Mouse (Mus musculus) embryo, embryonic 11.5 days (tissue): ENCODE results near the gene Chn2.

Experiments used
- DNase-seq: peaks from one replicate; pipeline ENCODE4 v3.0.0-alpha.2; 2012; ENCODE audit warnings: low read depth, low spot score

Gene Chn2

GRCm38 (mm10) chr6:54279391-54279790 is 240.0 kb downstream of the Chn2 start:
- DNase-seq, result no peak

DNA sequence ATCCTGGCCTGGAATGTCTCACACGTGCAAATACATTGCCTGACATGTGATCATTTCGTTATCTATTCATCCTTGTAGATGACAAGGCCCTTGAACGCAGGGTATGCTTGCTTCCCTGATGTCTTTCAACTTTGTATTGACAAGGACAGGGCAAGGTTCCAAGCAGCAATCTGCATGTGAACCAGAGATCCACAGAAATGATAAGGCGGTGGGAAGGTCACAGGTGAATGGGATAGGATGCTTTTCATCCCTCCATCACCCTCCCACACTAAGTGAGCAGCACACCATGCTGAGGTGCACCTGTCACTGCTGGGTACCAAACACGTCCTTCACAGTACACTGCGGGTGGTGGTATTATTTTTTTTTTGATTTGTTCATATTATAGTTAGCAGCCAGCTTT is 240.9 kb downstream of the Chn2 start:
- no peak for DNase-seq

GRCm38 (mm10) chr6:54283299-54283698 is 243.9 kb downstream of the Chn2 start:
- no peak for DNase-seq

- DNase-seq, result no peak
Observed at GRCm38 (mm10) chr6:54284167-54284711, 244.9 kb downstream of the Chn2 start.

- no peak for DNase-seq
Observed at GRCm38 (mm10) chr6:54286813-54287212, 247.5 kb downstream of the Chn2 start.

DNA sequence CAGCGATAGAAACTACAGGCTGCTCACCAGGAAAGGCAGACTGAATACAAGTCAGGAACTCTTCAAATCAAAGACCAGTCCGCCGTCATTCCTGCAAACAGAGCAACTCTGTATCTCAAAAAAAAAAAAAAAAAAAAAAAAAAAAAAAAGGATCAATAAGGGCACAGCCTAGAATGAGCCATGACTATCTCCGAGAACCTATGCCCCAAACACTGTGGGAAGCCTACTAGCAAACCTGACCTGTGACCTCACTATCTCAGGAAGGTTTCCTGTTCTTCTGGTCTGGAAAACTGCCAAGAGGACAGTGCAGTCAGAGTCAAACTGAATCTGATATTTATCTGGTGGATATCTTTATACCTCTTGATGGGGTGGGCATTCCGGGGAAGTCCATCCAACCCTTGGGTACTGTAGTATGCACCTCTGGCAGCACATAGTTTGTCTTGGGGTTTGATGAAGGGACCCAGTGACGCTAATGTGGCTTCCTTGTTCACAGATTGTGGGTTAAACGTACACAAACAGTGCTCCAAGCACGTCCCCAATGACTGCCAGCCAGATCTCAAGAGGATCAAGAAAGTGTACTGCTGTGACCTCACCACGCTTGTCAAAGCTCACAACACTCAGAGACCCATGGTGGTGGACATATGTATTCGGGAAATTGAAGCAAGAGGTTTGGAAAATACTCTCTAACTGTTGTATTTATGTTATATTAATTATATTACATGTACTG is 250.6 kb downstream of the Chn2 start:
- no peak for DNase-seq

DNA sequence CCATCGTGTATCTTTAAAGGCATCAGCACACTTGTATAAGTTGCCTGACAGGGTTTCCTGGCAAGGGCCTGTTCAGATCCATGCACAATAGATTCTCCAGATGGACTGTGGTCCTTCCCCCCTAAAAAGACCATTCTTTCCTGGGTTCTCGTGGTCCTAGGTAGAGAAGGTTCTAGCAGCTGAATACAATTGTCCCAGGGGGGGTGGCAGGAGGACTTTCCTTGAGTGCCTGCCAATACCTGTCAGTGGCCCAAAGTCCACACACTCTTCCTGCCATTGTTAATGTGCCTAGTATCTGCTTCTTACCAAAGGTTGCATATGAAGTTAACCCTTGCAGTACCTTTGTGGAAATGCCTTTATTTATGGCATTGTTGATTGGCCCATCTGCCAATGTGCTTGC is 257.9 kb downstream of the Chn2 start:
- DNase-seq, result no peak

DNA sequence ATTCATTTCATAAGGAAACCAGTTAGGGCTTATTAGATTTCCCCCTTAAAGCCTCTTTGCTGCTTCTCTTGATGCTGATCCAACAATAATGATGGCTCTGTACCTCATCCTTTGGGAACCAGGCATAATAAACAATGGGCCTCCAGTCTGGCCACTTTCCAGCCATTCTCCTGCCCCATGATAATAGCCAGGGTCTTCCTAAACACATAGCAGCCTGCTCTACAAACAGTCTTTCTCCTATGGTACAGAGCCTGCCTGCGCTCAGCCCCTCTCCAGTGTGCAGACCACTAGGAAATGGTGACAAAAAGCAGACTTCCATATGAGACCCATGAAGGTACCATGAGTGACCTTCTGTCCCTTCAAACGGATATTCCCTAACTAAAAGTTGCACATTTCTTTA is 260.1 kb downstream of the Chn2 start:
- DNase-seq, result no peak

DNA sequence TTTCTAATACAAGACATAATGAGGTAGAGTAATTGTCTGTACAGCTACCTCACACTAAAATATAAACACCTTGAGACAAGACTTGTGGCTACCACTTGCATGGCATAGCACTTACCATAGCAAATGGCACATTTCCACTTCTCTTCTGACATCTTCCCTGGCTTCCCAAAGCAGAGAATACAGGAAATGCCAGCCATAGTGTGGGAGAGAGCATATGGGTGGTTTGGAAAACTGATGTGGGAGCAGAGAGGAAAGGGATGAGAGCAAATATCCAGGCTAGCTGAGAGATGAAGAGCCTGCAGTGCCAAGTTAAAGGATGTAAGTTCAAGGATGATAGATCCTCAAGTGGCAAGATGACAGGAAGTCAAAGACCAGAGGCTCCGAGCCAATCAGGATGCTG is 266.4 kb downstream of the Chn2 start:
- DNase-seq, result no peak

DNA sequence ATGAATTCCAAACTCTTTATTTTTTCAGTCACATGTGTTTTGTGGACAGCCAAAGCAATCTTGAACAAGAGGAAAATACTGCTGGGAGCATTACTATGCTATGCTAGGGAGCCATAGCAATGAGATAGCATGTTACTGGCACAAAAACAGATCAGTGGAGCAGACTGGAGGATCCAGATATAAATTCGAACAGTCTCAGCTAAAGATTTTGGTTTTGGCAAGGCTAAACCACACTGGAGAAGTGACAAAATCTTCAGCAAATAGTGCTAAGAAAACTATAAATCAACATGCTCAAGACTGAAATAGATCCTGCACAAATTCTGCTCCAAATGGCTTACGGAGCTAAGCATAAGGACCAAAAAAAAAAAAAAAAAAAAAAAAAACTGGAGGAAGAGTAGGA is 273.7 kb downstream of the Chn2 start:
- no peak for DNase-seq

GRCm38 (mm10) chr6:54318618-54319017 is 279.3 kb downstream of the Chn2 start:
- no peak for DNase-seq

- no peak for DNase-seq
Observed at GRCm38 (mm10) chr6:54319198-54319597, 279.8 kb downstream of the Chn2 start.

GRCm38 (mm10) chr6:54320236-54320635 is 280.9 kb downstream of the Chn2 start:
- no peak for DNase-seq

- no peak for DNase-seq
Observed at GRCm38 (mm10) chr6:54325246-54325885, 286.0 kb downstream of the Chn2 start, which contains the start of gene Prr15. TSS of gene Prr15 (plus strand) at chr6:54325835.

DNA sequence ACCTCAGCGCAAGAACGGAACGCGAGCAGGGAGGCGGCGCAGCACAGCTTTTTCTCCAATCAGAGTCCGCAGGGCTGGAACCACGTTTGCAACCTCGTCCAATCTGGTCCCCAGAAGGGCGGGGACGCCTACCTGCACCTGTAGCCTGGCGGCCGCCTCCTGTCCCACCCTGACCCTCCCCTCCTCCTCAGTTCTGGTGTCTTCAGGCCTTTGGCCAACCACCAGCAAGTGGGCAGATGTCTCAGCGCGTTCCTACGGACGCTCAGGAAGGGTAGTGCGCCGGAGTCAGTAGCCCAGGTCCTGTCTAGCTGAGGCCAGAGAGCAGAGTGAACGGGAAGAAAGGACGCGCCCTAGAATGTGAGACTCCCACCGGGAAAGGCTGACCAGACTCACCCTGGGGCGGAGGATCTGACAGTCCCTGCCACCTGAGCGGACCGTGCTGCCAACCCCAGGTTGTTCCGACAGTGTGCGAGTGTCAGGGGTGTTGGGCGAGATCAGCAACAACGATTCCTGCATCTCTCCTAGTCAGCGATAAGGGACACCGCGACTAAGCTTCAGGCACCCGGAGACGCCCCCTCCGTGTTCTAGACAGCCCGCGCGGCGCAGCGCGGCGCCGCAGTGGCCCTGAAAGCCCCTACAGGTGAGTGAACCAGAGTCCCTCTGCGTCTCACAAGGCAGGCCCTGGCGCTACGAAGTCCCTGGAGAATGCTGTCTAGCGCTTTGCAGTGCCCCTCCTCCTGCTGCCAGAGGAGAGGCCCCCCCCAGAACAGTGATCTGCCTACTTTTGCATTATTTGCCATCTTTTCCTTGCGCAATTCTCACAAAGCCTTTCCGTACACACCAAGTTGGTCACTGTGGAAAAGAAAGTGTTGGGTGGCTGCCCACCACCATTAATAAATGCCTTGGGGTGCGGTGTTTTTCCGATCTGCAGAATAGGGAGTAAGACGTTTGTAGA is 287.6 kb downstream of the Chn2 start:
- DNase-seq, result no peak

GRCm38 (mm10) chr6:54327626-54328003 is 288.3 kb downstream of the Chn2 start:
- no peak for DNase-seq

DNA sequence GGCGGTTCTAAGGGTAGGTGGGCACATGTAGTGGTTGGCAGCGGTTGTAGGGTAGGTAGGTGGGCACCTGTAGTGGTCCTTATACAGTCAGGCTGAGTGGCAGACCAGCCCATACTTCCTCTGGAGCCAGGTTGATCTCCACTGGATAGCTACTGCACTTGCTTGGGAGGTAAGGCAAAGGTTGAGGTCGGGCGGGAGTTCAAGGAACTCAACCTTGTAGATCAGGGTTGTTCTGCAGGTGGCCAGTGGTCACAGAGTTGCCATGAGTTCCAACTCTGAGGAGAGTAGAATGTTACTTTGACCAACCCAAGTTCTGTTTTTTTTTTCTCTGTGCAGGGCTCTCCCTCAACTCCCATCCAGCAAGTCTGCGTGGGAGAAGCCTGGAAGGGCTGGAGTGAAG is 289.4 kb downstream of the Chn2 start:
- no peak for DNase-seq

DNA sequence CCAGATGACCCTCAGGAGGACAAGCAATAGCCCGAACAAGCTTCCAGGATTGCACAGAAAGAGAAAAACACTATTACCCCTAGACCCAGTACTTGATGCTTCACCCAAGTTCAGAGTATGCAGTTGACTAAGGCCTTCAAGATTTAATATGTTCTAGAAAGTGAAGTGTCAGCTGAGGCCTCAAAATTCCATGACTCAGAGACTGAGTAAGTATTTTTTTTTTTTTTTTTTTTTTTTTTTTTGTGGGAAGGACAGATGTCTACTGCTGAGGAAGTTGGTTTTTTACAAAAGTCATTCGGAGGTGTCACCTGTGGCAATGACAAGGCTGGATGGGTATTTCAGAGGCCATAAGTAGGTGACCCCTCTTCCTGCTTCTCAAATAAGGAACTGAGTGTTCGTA is 290.2 kb downstream of the Chn2 start:
- DNase-seq, result no peak

DNA sequence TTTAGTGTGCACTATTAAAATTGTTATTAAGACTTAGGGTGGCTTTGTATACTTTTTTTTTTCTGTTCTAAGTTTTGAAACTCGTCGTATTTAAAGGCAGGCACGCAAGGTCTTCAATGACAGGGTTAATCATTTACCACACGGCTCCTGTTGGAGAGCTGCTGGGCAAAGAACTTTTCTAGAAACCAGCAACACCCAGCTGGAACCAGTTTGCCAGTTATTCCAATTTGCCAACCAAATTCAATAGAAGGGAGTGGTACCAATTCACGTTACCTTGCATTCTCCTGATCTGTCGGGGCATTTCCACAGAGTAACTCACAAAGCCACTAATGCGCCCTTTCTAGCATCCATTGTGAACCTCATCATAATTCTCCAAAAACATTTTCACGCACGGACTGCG is 290.8 kb downstream of the Chn2 start:
- no peak for DNase-seq

DNA sequence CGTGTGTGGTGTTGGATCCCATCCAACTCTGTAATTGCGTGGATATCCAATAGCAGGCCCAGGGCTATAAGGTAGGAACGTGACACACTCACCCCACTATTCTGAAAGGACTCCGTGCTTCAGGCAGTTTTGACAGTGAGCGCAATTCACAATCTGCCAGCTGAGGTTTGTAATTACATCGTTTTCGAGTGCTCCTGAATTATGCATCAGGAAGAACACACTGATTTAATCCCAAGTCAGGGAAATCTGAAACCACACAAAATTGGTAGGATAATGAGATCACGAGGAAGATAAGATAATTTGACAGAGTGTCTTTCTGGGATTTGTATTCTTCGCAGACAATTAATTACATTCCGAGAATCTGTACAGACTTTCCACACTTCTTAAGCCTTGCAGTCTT is 292.4 kb downstream of the Chn2 start:
- no peak for DNase-seq

GRCm38 (mm10) chr6:54332203-54332602 is 292.8 kb downstream of the Chn2 start:
- no peak for DNase-seq

GRCm38 (mm10) chr6:54333116-54333651 is 293.8 kb downstream of the Chn2 start:
- DNase-seq, result no peak
